11 mouse cellular contexts compared by ENCODE assay signal in genomic region chr9:32508118-32508517, GRCm38 (mm10). TPM values are rescaled to one million over a fixed set of nuclear protein-coding genes. Genes with fewer than 3 reads are reported as not detected.
DNase-seq lines count a peak whose midpoint lies in the region; ATAC-seq lines count a peak whose summit lies in the region.
"Had no signal": no experiment of that assay in that cellular context is flagged by ENCODE, and none has a peak within 500 bp of the region (broad histone marks: within the 10 kb centered on the region; RNA-seq: fewer than 3 reads in every experiment).

No protein-coding gene starts in this region.

- DNase-seq in kidney, adult 11 months: no peak
- peak; percentile 41 for DNase-seq in thymus, postnatal 14 days
- no peak for DNase-seq in thymus, postnatal 36 days
- DNase-seq in thymus, postnatal 4 days: peak; percentile 32
- no peak for DNase-seq in layer of hippocampus, adult 18-20 months (ENCODE audit: low spot score in 2 of 2)
- DNase-seq in neural tube, embryonic 10.5 days (ENCODE audit: extremely low spot score, low spot score): no peak
- DNase-seq: kidney, postnatal 10 days had no signal

- no peak for ATAC-seq in kidney, embryonic 14.5 days (ENCODE audit: low FRiP score, low TSS enrichment)
- ATAC-seq in limb, embryonic 12.5 days (ENCODE audit: insufficient number of reproducible peaks, insufficient read depth, low FRiP score, low TSS enrichment, low read depth): peak; percentile 22; the same call in 1 of the 2 replicates

- 66% methylated on average over 8 of the region's 8 CpGs for WGBS in kidney, embryonic 14.5 days
- WGBS in limb, embryonic 12.5 days: 21% methylated on average over 8 of the region's 8 CpGs

- H3K27ac ChIP-seq in kidney, embryonic 14.5 days (ENCODE audit: low read depth, low read length): peak overlapping the region; percentile 59; the same call in 1 of the 2 replicates
- peak overlapping the region; percentile 26; the same call in 1 of the 2 replicates for H3K27ac ChIP-seq in limb, embryonic 12.5 days
- H3K27ac ChIP-seq: forebrain, embryonic 12.5 days had no signal

- peaks cover 33% of the 10 kb centered on the region for H3K4me1 ChIP-seq in kidney, embryonic 14.5 days (ENCODE audit: control insufficient read depth, insufficient read depth, low read length)
- peaks cover 70% of the 10 kb centered on the region for H3K4me1 ChIP-seq in limb, embryonic 12.5 days (replicated peaks)
- H3K4me1 ChIP-seq: forebrain, embryonic 12.5 days had no signal

- no peak overlapping the region for H3K9ac ChIP-seq in kidney, embryonic 14.5 days (ENCODE audit: low read depth, low read length)
- H3K9ac ChIP-seq in limb, embryonic 12.5 days (replicated peaks): no peak overlapping the region
- H3K9ac ChIP-seq: forebrain, embryonic 12.5 days had no signal

- H3K9me3 ChIP-seq in kidney, embryonic 14.5 days (ENCODE audit: control insufficient read depth, low read length): no peaks in the 10 kb centered on the region
- H3K9me3 ChIP-seq in limb, embryonic 12.5 days: no peaks in the 10 kb centered on the region
- H3K9me3 ChIP-seq: forebrain, embryonic 12.5 days had no signal

- H3K4me3 ChIP-seq in kidney, embryonic 14.5 days (ENCODE audit: low read length): no peak overlapping the region
- H3K4me3 ChIP-seq in limb, embryonic 12.5 days (replicated peaks): no peak overlapping the region
- H3K4me3 ChIP-seq: forebrain, embryonic 12.5 days had no signal

- H3K27me3 ChIP-seq in kidney, embryonic 14.5 days (ENCODE audit: control insufficient read depth, insufficient read depth, low read length): no peaks in the 10 kb centered on the region
- no peaks in the 10 kb centered on the region for H3K27me3 ChIP-seq in limb, embryonic 12.5 days
- H3K27me3 ChIP-seq: forebrain, embryonic 12.5 days had no signal

- H3K4me2 ChIP-seq in kidney, embryonic 14.5 days (replicated peaks; ENCODE audit: low read depth, low read length): no peak overlapping the region
- no peak overlapping the region for H3K4me2 ChIP-seq in limb, embryonic 12.5 days
- H3K4me2 ChIP-seq: forebrain, embryonic 12.5 days; heart, embryonic 11.5 days had no signal

- no peaks in the 10 kb centered on the region for H3K36me3 ChIP-seq in kidney, embryonic 14.5 days (ENCODE audit: control insufficient read depth, insufficient read depth, low read length)
- peaks cover 25% of the 10 kb centered on the region for H3K36me3 ChIP-seq in limb, embryonic 12.5 days
- H3K36me3 ChIP-seq: forebrain, embryonic 12.5 days had no signal

RNA-seq across cellular contexts. Expression of gene Fli1, which starts 34.5 kb away (rescaled TPM):
- 24.0 and 27.3 TPM in 2 replicates for polyA plus RNA-seq in kidney, embryonic 14.5 days (2014; fragmentation: Nextera tagmentation; extraction: Ambion mirVana)
- 55.6 and 55.9 TPM in 2 replicates for polyA plus RNA-seq in limb, embryonic 12.5 days (2016; fragmentation: Nextera tagmentation; extraction: Ambion mirVana)
- total RNA-seq in layer of hippocampus, adult 18-20 months (2021): 1 to 10 TPM; 4.1 to 5.4 TPM

Comparison
In these comparisons a context has a peak if more than half of its experiments do, and no peak if none do; other contexts are left out.
1. DNase-seq: peak in thymus, postnatal 14 days (single experiment) and thymus, postnatal 4 days (single experiment); none in kidney, adult 11 months (single experiment), thymus, postnatal 36 days (0 of 2), layer of hippocampus, adult 18-20 months (0 of 2) and neural tube, embryonic 10.5 days (single experiment).